Comparison of ENCODE assay signal across 22 mouse cellular contexts in the genomic region with DNA sequence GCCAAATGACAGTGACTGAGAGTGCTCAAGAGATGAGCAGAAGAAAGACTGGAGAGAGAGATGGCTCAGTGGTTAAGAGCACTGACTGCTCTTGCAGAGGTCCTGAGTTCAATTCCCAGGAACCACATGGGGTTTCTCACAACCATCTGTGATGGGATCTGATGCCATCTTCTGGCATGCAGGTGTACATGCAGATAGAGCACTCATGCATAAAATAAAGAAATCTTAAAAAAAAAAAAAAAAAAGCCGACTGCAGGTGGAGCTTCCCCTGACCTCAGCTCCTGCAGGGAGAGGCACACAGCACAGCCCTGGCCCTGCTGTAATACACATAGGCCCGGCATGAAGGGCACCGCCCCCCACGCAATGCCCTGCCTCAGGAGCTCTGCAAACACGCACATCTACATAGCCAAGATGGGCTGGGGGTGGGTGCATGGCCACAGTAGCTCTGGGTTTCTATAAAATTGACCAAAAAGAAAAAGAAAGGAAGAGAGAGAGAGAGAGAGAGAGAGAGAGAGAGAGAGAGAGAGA. TPM values are rescaled to one million over a fixed set of nuclear protein-coding genes. Genes with fewer than 3 reads are reported as not detected.
DNase-seq lines count a peak whose midpoint lies in the region; ATAC-seq and TF ChIP-seq lines count a peak whose summit lies in the region.
"Had no signal": no experiment of that assay in that cellular context is flagged by ENCODE, and none has a peak within 500 bp of the region (broad histone marks: within the 10 kb centered on the region; RNA-seq: fewer than 3 reads in every experiment).

No protein-coding gene starts in this region.

- peaks cover 41% of the 10 kb centered on the region for H3K36me3 ChIP-seq in heart, postnatal 0 days (replicated peaks; ENCODE audit: control insufficient read depth, insufficient read depth, low read length)
- peaks cover 33% of the 10 kb centered on the region for H3K36me3 ChIP-seq in heart, embryonic 12.5 days
- no peaks in the 10 kb centered on the region for H3K36me3 ChIP-seq in midbrain, postnatal 0 days (ENCODE audit: insufficient read depth, low read length)
- H3K36me3 ChIP-seq in midbrain, embryonic 11.5 days (ENCODE audit: control insufficient read depth, insufficient read depth, low read length) = no peaks in the 10 kb centered on the region
- no peaks in the 10 kb centered on the region for H3K36me3 ChIP-seq in ES-E14 (ENCODE audit: control insufficient read depth, insufficient read depth, low read length, poor library complexity, severe bottlenecking)
- no peaks in the 10 kb centered on the region for H3K36me3 ChIP-seq in midbrain, embryonic 10.5 days
- H3K36me3 ChIP-seq: hindbrain, embryonic 13.5 days; midbrain, embryonic 12.5 days had no signal

- no peak for ATAC-seq in heart, postnatal 0 days (ENCODE audit: insufficient read depth, low read depth)
- ATAC-seq in heart, embryonic 12.5 days (ENCODE audit: insufficient number of reproducible peaks, low FRiP score) = no peak
- ATAC-seq in midbrain, postnatal 0 days (ENCODE audit: low FRiP score) = no peak
- ATAC-seq in midbrain, embryonic 11.5 days (ENCODE audit: low FRiP score) = no peak
- no peak for ATAC-seq in monocyte, adult 5-6 weeks (replicated peaks; ENCODE audit: insufficient number of reproducible peaks, low FRiP score, low TSS enrichment, poor library complexity, severe bottlenecking)
- ATAC-seq: intestine, embryonic 16.5 days had no signal

- no peak overlapping the region for H3K27ac ChIP-seq in heart, postnatal 0 days (ENCODE audit: low read depth)
- no peak overlapping the region for H3K27ac ChIP-seq in heart, embryonic 12.5 days (ENCODE audit: poor library complexity, severe bottlenecking)
- no peak overlapping the region for H3K27ac ChIP-seq in midbrain, postnatal 0 days (ENCODE audit: low read depth, low read length)
- no peak overlapping the region for H3K27ac ChIP-seq in midbrain, embryonic 11.5 days (ENCODE audit: low read depth, low read length)
- H3K27ac ChIP-seq in ES-E14 (ENCODE audit: insufficient read depth, low read depth, low read length, poor library complexity, severe bottlenecking) = no peak overlapping the region
- H3K27ac ChIP-seq in midbrain, embryonic 10.5 days (replicated peaks) = no peak overlapping the region
- H3K27ac ChIP-seq: embryonic facial prominence, embryonic 13.5 days; hindbrain, embryonic 13.5 days; limb, embryonic 13.5 days; liver, embryonic 15.5 days; midbrain, embryonic 12.5 days had no signal

- no peak for DNase-seq in heart, postnatal 0 days (ENCODE audit: low spot score)
- no peak for DNase-seq in midbrain, postnatal 0 days (ENCODE audit: low spot score)
- DNase-seq in midbrain, embryonic 11.5 days (ENCODE audit: low spot score, missing footprints) = no peak
- DNase-seq in ES-E14 (ENCODE audit: low read depth, low spot score) = no peak
- no peak for DNase-seq in midbrain, embryonic 10.5 days (ENCODE audit: low spot score)
- DNase-seq: adrenal gland, postnatal 25 days; cerebellum, adult 18-20 months; gastrocnemius, postnatal 10 days; heart, adult 18-20 months; heart, postnatal 10 days; kidney, postnatal 14 days; layer of hippocampus, adult 9-11 months; lung, postnatal 4 days; right cerebral cortex, postnatal 4 days had no signal

- no peak for TF ChIP-seq EP300 in heart, postnatal 0 days (IDR thresholded peaks at IDR 0.05; ENCODE audit: low read depth)

- H3K9me3 ChIP-seq in heart, postnatal 0 days (replicated peaks; ENCODE audit: control insufficient read depth, low read length) = no peaks in the 10 kb centered on the region
- no peaks in the 10 kb centered on the region for H3K9me3 ChIP-seq in heart, embryonic 12.5 days (replicated peaks)
- H3K9me3 ChIP-seq in midbrain, postnatal 0 days (ENCODE audit: low read length) = no peaks in the 10 kb centered on the region
- H3K9me3 ChIP-seq in midbrain, embryonic 11.5 days (ENCODE audit: control insufficient read depth, low read length) = no peaks in the 10 kb centered on the region
- H3K9me3 ChIP-seq in ES-E14 (ENCODE audit: control insufficient read depth, insufficient read depth, low read depth, low read length) = no peaks in the 10 kb centered on the region
- H3K9me3 ChIP-seq in midbrain, embryonic 10.5 days (replicated peaks) = no peaks in the 10 kb centered on the region
- H3K9me3 ChIP-seq: embryonic facial prominence, embryonic 13.5 days; hindbrain, embryonic 13.5 days; limb, embryonic 13.5 days; liver, embryonic 15.5 days; midbrain, embryonic 12.5 days had no signal

- no peaks in the 10 kb centered on the region for H3K27me3 ChIP-seq in heart, postnatal 0 days (ENCODE audit: control insufficient read depth, insufficient read depth, low read length)
- H3K27me3 ChIP-seq in heart, embryonic 12.5 days (replicated peaks) = no peaks in the 10 kb centered on the region
- H3K27me3 ChIP-seq in midbrain, postnatal 0 days (ENCODE audit: insufficient read depth, low read length) = no peaks in the 10 kb centered on the region
- no peaks in the 10 kb centered on the region for H3K27me3 ChIP-seq in midbrain, embryonic 11.5 days (ENCODE audit: control insufficient read depth, insufficient read depth, low read length)
- no peaks in the 10 kb centered on the region for H3K27me3 ChIP-seq in midbrain, embryonic 10.5 days (ENCODE audit: low read depth, poor library complexity, severe bottlenecking)
- H3K27me3 ChIP-seq: embryonic facial prominence, embryonic 13.5 days; hindbrain, embryonic 13.5 days; limb, embryonic 13.5 days; liver, embryonic 15.5 days; midbrain, embryonic 12.5 days had no signal

- peaks cover 55% of the 10 kb centered on the region for H3K4me1 ChIP-seq in heart, postnatal 0 days (ENCODE audit: control insufficient read depth, insufficient read depth)
- peaks cover 80% of the 10 kb centered on the region for H3K4me1 ChIP-seq in heart, embryonic 12.5 days (replicated peaks)
- H3K4me1 ChIP-seq in midbrain, postnatal 0 days (ENCODE audit: insufficient read depth, low read length) = no peaks in the 10 kb centered on the region; the same call in none of the 2 replicates
- no peaks in the 10 kb centered on the region for H3K4me1 ChIP-seq in midbrain, embryonic 11.5 days (ENCODE audit: control insufficient read depth, insufficient read depth, low read length)
- peaks cover 0 to 6% of the 10 kb centered on the region in 2 experiments; a peak in 1 of 4 replicates for H3K4me1 ChIP-seq in ES-E14 (ENCODE audit: control insufficient read depth in 2 of 2, insufficient read depth in 2 of 2, low read length in 2 of 2, poor library complexity in 1 of 2)
- peaks cover 9% of the 10 kb centered on the region for H3K4me1 ChIP-seq in midbrain, embryonic 10.5 days

- in situ Hi-C loops in ES-E14 (cut with MboI; ENCODE audit: low sequenced_read_pairs in 2 of 2, unreplicated experiment in 2 of 2) = no loop called here

- no peak overlapping the region for H3K9ac ChIP-seq in heart, postnatal 0 days (replicated peaks; ENCODE audit: low read depth, low read length)
- no peak overlapping the region for H3K9ac ChIP-seq in heart, embryonic 12.5 days
- H3K9ac ChIP-seq in midbrain, postnatal 0 days (replicated peaks; ENCODE audit: low read length, poor library complexity, severe bottlenecking) = no peak overlapping the region
- no peak overlapping the region for H3K9ac ChIP-seq in midbrain, embryonic 11.5 days (ENCODE audit: low read length)
- H3K9ac ChIP-seq in ES-E14 (ENCODE audit: insufficient read depth, low read depth, low read length, poor library complexity, severe bottlenecking) = no peak overlapping the region
- H3K9ac ChIP-seq: embryonic facial prominence, embryonic 13.5 days; limb, embryonic 13.5 days; liver, embryonic 15.5 days; midbrain, embryonic 12.5 days had no signal

- TF ChIP-seq CTCF in heart, postnatal 0 days (IDR thresholded peaks at IDR 0.05; ENCODE audit: low read depth) = peak; percentile 19; the same call in 1 of the 2 replicates
- TF ChIP-seq CTCF in midbrain, postnatal 0 days (IDR thresholded peaks at IDR 0.05) = peak; percentile 25; the same call in 1 of the 2 replicates

- H3K4me2 ChIP-seq in heart, postnatal 0 days (ENCODE audit: low read depth, low read length) = no peak overlapping the region
- no peak overlapping the region for H3K4me2 ChIP-seq in heart, embryonic 12.5 days
- no peak overlapping the region for H3K4me2 ChIP-seq in midbrain, postnatal 0 days (ENCODE audit: low read depth, low read length, poor library complexity, severe bottlenecking)
- no peak overlapping the region for H3K4me2 ChIP-seq in midbrain, embryonic 11.5 days
- H3K4me2 ChIP-seq: embryonic facial prominence, embryonic 13.5 days; hindbrain, embryonic 13.5 days; limb, embryonic 13.5 days; liver, embryonic 15.5 days; midbrain, embryonic 12.5 days had no signal

- 74% methylated on average over 5 of the region's 5 CpGs for WGBS in heart, postnatal 0 days
- 73% methylated on average over 5 of the region's 5 CpGs for WGBS in heart, embryonic 12.5 days
- 56% methylated on average over 5 of the region's 5 CpGs for WGBS in midbrain, postnatal 0 days
- 61% methylated on average over 5 of the region's 5 CpGs for WGBS in midbrain, embryonic 11.5 days
- WGBS in midbrain, embryonic 10.5 days = 62% methylated on average over 5 of the region's 5 CpGs

- no peak overlapping the region for H3K4me3 ChIP-seq in heart, postnatal 0 days (ENCODE audit: low read depth, low read length)
- H3K4me3 ChIP-seq in heart, embryonic 12.5 days = no peak overlapping the region
- no peak overlapping the region for H3K4me3 ChIP-seq in midbrain, postnatal 0 days (ENCODE audit: low read depth, low read length)
- no peak overlapping the region for H3K4me3 ChIP-seq in midbrain, embryonic 11.5 days (ENCODE audit: low read depth, low read length)
- H3K4me3 ChIP-seq in ES-E14 (ENCODE audit: insufficient read depth in 1 of 2, low read depth in 1 of 2, low read length in 2 of 2, poor library complexity in 1 of 2, severe bottlenecking in 1 of 2) = no peak overlapping the region
- no peak overlapping the region for H3K4me3 ChIP-seq in midbrain, embryonic 10.5 days
- H3K4me3 ChIP-seq: embryonic facial prominence, embryonic 13.5 days; hindbrain, embryonic 13.5 days; limb, embryonic 13.5 days; liver, embryonic 15.5 days; midbrain, embryonic 12.5 days had no signal

RNA-seq across cellular contexts. Expression of a gene that starts 26.9 kb away (rescaled TPM):
- 36.6 and 40.3 TPM in 2 replicates for total RNA-seq in heart, postnatal 0 days (2014; rRNA removed; ENCODE audit: low replicate concordance)
- polyA plus RNA-seq in heart, postnatal 0 days (2015; fragmentation: Nextera tagmentation; extraction: Ambion mirVana) = 14.9 and 18.5 TPM in 2 replicates
- 30.4 and 31.9 TPM in 2 replicates for polyA plus RNA-seq in heart, embryonic 12.5 days (2016; fragmentation: Nextera tagmentation; extraction: Ambion mirVana)
- total RNA-seq in midbrain, postnatal 0 days (2014; rRNA removed) = 28.3 and 34.3 TPM in 2 replicates
- polyA plus RNA-seq in midbrain, postnatal 0 days (2015; fragmentation: Nextera tagmentation; extraction: Ambion mirVana) = 13.9 and 15.3 TPM in 2 replicates
- polyA plus RNA-seq in midbrain, embryonic 11.5 days (2014; fragmentation: Nextera tagmentation; extraction: Ambion mirVana) = 10.1 and 11.4 TPM in 2 replicates
- total RNA-seq in ES-E14 (2012; rRNA removed) = 4.1 and 5.7 TPM in 2 replicates
- total RNA-seq in monocyte, adult 5-6 weeks (2017) = 10.5 to 11.8 TPM (median 10.9 TPM) in 3 replicates
- 6.4 and 9.9 TPM in 2 replicates for polyA plus RNA-seq in midbrain, embryonic 10.5 days (2016; fragmentation: Nextera tagmentation; extraction: Ambion mirVana)

RNA-seq across cellular contexts. Expression of a gene that starts 48.0 kb away (rescaled TPM):
- total RNA-seq in heart, postnatal 0 days (2014; rRNA removed; ENCODE audit: low replicate concordance) = 205 and 222 TPM in 2 replicates
- polyA plus RNA-seq in heart, postnatal 0 days (2015; fragmentation: Nextera tagmentation; extraction: Ambion mirVana) = 140 and 151 TPM in 2 replicates
- 101 and 104 TPM in 2 replicates for polyA plus RNA-seq in heart, embryonic 12.5 days (2016; fragmentation: Nextera tagmentation; extraction: Ambion mirVana)
- total RNA-seq in midbrain, postnatal 0 days (2014; rRNA removed) = 51.4 and 55.8 TPM in 2 replicates
- polyA plus RNA-seq in midbrain, postnatal 0 days (2015; fragmentation: Nextera tagmentation; extraction: Ambion mirVana) = 50.2 and 52.2 TPM in 2 replicates
- polyA plus RNA-seq in midbrain, embryonic 11.5 days (2014; fragmentation: Nextera tagmentation; extraction: Ambion mirVana) = 36.2 and 37.4 TPM in 2 replicates
- 24.9 and 27.0 TPM in 2 replicates for total RNA-seq in ES-E14 (2012; rRNA removed)
- 3.2 to 11.4 TPM (median 7.9 TPM) in 3 replicates for total RNA-seq in monocyte, adult 5-6 weeks (2017)
- polyA plus RNA-seq in midbrain, embryonic 10.5 days (2016; fragmentation: Nextera tagmentation; extraction: Ambion mirVana) = 54.7 and 56.1 TPM in 2 replicates
